Mouse (Mus musculus): ENCODE results near the gene Ltv1.

DNA sequence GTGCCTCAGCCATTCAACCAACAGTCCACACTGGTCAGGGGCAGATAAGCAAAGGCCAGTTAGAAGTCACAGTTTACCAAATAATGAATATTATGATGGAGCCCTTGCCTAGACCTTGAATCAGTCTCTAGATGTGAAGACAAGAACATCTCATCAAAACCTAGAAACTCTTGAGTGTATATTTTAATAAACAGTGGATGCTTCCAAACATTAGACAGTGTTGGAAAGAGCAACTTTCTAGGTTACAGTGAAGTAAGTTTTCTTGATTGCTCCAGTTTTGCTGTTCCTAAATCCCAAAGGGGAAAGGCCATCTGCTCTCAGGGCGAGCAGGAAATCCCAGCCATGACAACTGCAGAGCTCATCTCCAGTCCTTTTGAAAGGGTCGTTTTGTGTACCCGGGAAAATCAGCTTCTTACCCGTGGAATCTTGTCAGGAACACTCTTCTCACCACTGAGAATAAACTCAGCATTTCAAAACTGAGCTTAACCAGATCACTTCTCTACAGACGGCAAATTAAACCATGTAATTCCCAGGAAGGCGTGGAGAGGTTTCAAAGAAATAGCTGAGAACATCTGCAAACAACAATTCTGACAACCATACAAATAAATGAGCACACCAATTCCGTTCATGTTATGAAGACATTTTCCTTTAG, 14.9 kb downstream of the Ltv1 start, which contains the start of gene Zc2hc1b:
- TF ChIP-seq CTCF (IDR thresholded peaks at IDR 0.05; ENCODE audit: control insufficient read depth, insufficient read depth, insufficient read length) (no peak), USF1 (IDR thresholded peaks at IDR 0.05; ENCODE audit: low read depth) (no peak), MAX (IDR thresholded peaks at IDR 0.05) (no peak), FOSL1 (IDR thresholded peaks at IDR 0.05; ENCODE audit: insufficient read depth, low read length, poor library complexity, severe bottlenecking) (no peak), CEBPB (IDR thresholded peaks at IDR 0.05; ENCODE audit: low read depth) (no peak), MYOD1 (IDR thresholded peaks at IDR 0.05; ENCODE audit: control insufficient read depth, insufficient read length, low read depth) (no peak), MYOG (IDR thresholded peaks at IDR 0.05; ENCODE audit: control insufficient read depth, extremely low read depth, insufficient read length) (no peak)

Measured in C2C12 (cell line).